Comparison of ENCODE assay signal across 25 mouse cellular contexts in genomic region chr14:21453896-21454295, GRCm38 (mm10). TPM values are rescaled to one million over a fixed set of nuclear protein-coding genes. Genes with fewer than 3 reads are reported as not detected.
DNase-seq lines count a peak whose midpoint lies in the region; ATAC-seq and TF ChIP-seq lines count a peak whose summit lies in the region.
"Had no signal": no experiment of that assay in that cellular context is flagged by ENCODE, and none has a peak within 500 bp of the region (broad histone marks: within the 10 kb centered on the region; RNA-seq: fewer than 3 reads in every experiment).

No protein-coding gene starts in this region.

- peak; percentile 53 for ATAC-seq in lung, postnatal 0 days
- ATAC-seq: forebrain, embryonic 14.5 days; forebrain, postnatal 0 days had no signal

- H3K9ac ChIP-seq in liver, adult 2 months (ENCODE audit: low read depth, low read length), result no peak overlapping the region
- H3K9ac ChIP-seq in lung, postnatal 0 days (replicated peaks; ENCODE audit: low read depth), result no peak overlapping the region
- H3K9ac ChIP-seq: embryonic facial prominence, embryonic 12.5 days; embryonic facial prominence, embryonic 15.5 days; forebrain, postnatal 0 days; hindbrain, embryonic 12.5 days; hindbrain, embryonic 15.5 days had no signal

- peaks cover 5% of the 10 kb centered on the region for H3K4me1 ChIP-seq in liver, adult 2 months (ENCODE audit: control insufficient read depth, insufficient read depth, low read length)
- H3K4me1 ChIP-seq in lung, postnatal 0 days (ENCODE audit: insufficient read depth, low read depth, low read length), result no peaks in the 10 kb centered on the region
- H3K4me1 ChIP-seq: hindbrain, embryonic 12.5 days; hindbrain, embryonic 15.5 days had no signal

- 45% methylated on average over 2 of the region's 2 CpGs for WGBS in liver, adult 2 months
- WGBS in lung, postnatal 0 days, result 45% methylated on average over 2 of the region's 2 CpGs

- no peak overlapping the region for H3K4me2 ChIP-seq in lung, postnatal 0 days (replicated peaks; ENCODE audit: low read depth, low read length)
- H3K4me2 ChIP-seq: embryonic facial prominence, embryonic 12.5 days; embryonic facial prominence, embryonic 15.5 days; heart, embryonic 11.5 days; hindbrain, embryonic 12.5 days; hindbrain, embryonic 15.5 days had no signal

- no peak for TF ChIP-seq EP300 in lung, postnatal 0 days (IDR thresholded peaks at IDR 0.05)

- TF ChIP-seq CTCF in liver, adult 2 months (IDR thresholded peaks at IDR 0.05; ENCODE audit: low read depth, low read length), result no peak
- TF ChIP-seq CTCF in lung, postnatal 0 days (IDR thresholded peaks at IDR 0.05), result no peak

- no peak for TF ChIP-seq POLR2A in liver, adult 2 months (IDR thresholded peaks at IDR 0.05; ENCODE audit: extremely low read depth, insufficient read depth, low read length)

- no peak overlapping the region for H3K4me3 ChIP-seq in liver, adult 2 months (ENCODE audit: insufficient read depth, low read depth, low read length)
- no peak overlapping the region for H3K4me3 ChIP-seq in lung, postnatal 0 days (ENCODE audit: low read depth, low read length)
- H3K4me3 ChIP-seq: embryonic facial prominence, embryonic 12.5 days; embryonic facial prominence, embryonic 15.5 days; gastrocnemius, adult 2 months; hindbrain, embryonic 12.5 days; hindbrain, embryonic 15.5 days had no signal

- peaks cover 8% of the 10 kb centered on the region for H3K36me3 ChIP-seq in liver, adult 2 months (ENCODE audit: control insufficient read depth, insufficient read depth, low read length)
- H3K36me3 ChIP-seq in lung, postnatal 0 days (ENCODE audit: insufficient read depth, low read length), result peaks cover 4% of the 10 kb centered on the region; the same call in 1 of the 2 replicates
- H3K36me3 ChIP-seq: embryonic facial prominence, embryonic 12.5 days; embryonic facial prominence, embryonic 15.5 days; hindbrain, embryonic 12.5 days; hindbrain, embryonic 15.5 days had no signal

- H3K27ac ChIP-seq in liver, adult 2 months (replicated peaks; ENCODE audit: insufficient read depth, low read depth, low read length), result no peak overlapping the region
- H3K27ac ChIP-seq in lung, postnatal 0 days (ENCODE audit: low read length), result no peak overlapping the region
- H3K27ac ChIP-seq: embryonic facial prominence, embryonic 12.5 days; embryonic facial prominence, embryonic 15.5 days; gastrocnemius, adult 2 months; hindbrain, embryonic 12.5 days; hindbrain, embryonic 15.5 days had no signal

- no peaks in the 10 kb centered on the region for H3K79me2 ChIP-seq in liver, adult 2 months (ENCODE audit: control insufficient read depth, insufficient read depth, low read length)

- peak; percentile 41 for DNase-seq in liver, adult 2 months (ENCODE audit: extremely low read depth, low read depth, low spot score)
- DNase-seq in liver, result no peak
- peak; percentile 32 for DNase-seq in lung, postnatal 0 days (ENCODE audit: low spot score)
- no peak for DNase-seq in lung, postnatal 14 days
- peak; percentile 31 for DNase-seq in adipocyte (ENCODE audit: low spot score)
- DNase-seq in embryo, embryonic 11 days, result no peak
- DNase-seq: adrenal gland, adult 8-10 months; adrenal gland, postnatal 25 days; B cell, adult 2 months; cerebellum, adult 11-12 months; cerebellum, adult 8-10 months; cerebellum, postnatal 10 days; cerebellum, postnatal 36 days; forebrain, postnatal 0 days; gastrocnemius, adult 2 months; gastrocnemius, postnatal 14 days; heart, adult 11 months had no signal

- no peaks in the 10 kb centered on the region for H3K27me3 ChIP-seq in liver, adult 2 months (ENCODE audit: control insufficient read depth, insufficient read depth, low read length)
- no peaks in the 10 kb centered on the region for H3K27me3 ChIP-seq in lung, postnatal 0 days (replicated peaks; ENCODE audit: insufficient read depth, low read length)
- H3K27me3 ChIP-seq: CH12.LX; embryonic facial prominence, embryonic 12.5 days; embryonic facial prominence, embryonic 15.5 days; hindbrain, embryonic 12.5 days; hindbrain, embryonic 15.5 days had no signal

- no peaks in the 10 kb centered on the region for H3K9me3 ChIP-seq in lung, postnatal 0 days (ENCODE audit: low read length)
- H3K9me3 ChIP-seq: embryonic facial prominence, embryonic 12.5 days; embryonic facial prominence, embryonic 15.5 days; G1E; hindbrain, embryonic 12.5 days; hindbrain, embryonic 15.5 days had no signal

RNA-seq across cellular contexts. Expression of gene Kat6b, which starts 27.3 kb away (rescaled TPM):
- 5.3 and 6.2 TPM in 2 replicates for total RNA-seq in liver, adult 2 months (2014; rRNA removed)
- polyA plus RNA-seq in liver, adult 2 months (2012; rRNA removed), result 2.8 and 3.2 TPM in 2 replicates
- 5.3 and 6.1 TPM in 2 replicates for polyA plus RNA-seq in lung, postnatal 0 days (2015; fragmentation: Nextera tagmentation; extraction: Ambion mirVana)

Comparison
In these comparisons a context has a peak if more than half of its experiments do, and no peak if none do; other contexts are left out.
1. DNase-seq: peak in liver, adult 2 months (single experiment), lung, postnatal 0 days (single experiment) and adipocyte (single experiment); none in liver (single experiment), lung, postnatal 14 days (single experiment) and embryo, embryonic 11 days (single experiment).